9 mouse cellular contexts compared by ENCODE assay signal in the genomic region with DNA sequence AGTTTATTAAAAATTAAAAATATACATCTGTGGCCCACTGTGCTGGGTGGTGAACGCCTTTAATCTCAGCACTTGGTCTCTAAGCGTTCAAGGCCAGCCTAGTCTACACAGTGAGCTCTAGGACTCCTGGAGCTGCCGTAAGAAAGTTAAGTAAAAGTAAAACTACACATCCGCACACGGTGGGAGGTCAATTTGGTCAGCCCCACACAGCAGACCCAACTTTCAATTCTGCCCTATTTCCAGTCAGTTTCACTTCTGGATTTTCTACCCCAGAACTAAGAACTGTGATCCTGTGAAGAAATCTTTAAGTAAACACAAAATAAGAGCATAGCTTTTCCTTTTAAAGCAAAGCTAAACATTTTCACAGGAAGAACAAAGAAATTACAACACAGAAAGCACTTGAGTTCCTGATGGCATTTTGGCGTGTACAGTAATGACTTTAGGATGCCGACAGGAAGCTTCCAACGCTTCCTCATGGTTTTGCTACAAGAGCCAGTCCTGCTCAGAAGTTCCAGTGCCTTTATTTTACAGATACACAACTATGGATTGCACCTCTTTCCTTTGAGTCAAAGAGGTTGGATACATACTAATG. TPM values are rescaled to one million over a fixed set of nuclear protein-coding genes. Genes with fewer than 3 reads are reported as not detected.
DNase-seq lines count a peak whose midpoint lies in the region; ATAC-seq and TF ChIP-seq lines count a peak whose summit lies in the region.
"Had no signal": no experiment of that assay in that cellular context is flagged by ENCODE, and none has a peak within 500 bp of the region (broad histone marks: within the 10 kb centered on the region; RNA-seq: fewer than 3 reads in every experiment).

No protein-coding gene starts in this region.

- no peaks in the 10 kb centered on the region for H3K9me3 ChIP-seq in kidney, embryonic 15.5 days (replicated peaks)

- H3K4me2 ChIP-seq in kidney, embryonic 15.5 days, result no peak overlapping the region

- ATAC-seq in kidney, embryonic 15.5 days (replicated peaks; ENCODE audit: low FRiP score), result no peak

- WGBS in kidney, embryonic 15.5 days, result 83% methylated on average over 8 of the region's 8 CpGs
- 40% methylated on average over 8 of the region's 8 CpGs for WGBS in thymus, adult 2 months

- DNase-seq in kidney, adult 9 months, result no peak
- DNase-seq in thymus, adult 2 months, result no peak
- DNase-seq in thymus, postnatal 36 days, result no peak
- peak; percentile 50 for DNase-seq in lung, postnatal 36 days
- DNase-seq in urinary bladder, adult 2 months (ENCODE audit: low spot score), result no peak
- DNase-seq in urinary bladder, postnatal 25 days (ENCODE audit: low spot score), result no peak
- DNase-seq: cerebellum, postnatal 14 days had no signal

- H3K27me3 ChIP-seq in kidney, embryonic 15.5 days, result no peaks in the 10 kb centered on the region
- H3K27me3 ChIP-seq in thymus, adult 2 months (ENCODE audit: control insufficient read depth, insufficient read depth, low read length), result no peaks in the 10 kb centered on the region

- H3K4me1 ChIP-seq in kidney, embryonic 15.5 days, result peaks cover 27% of the 10 kb centered on the region
- H3K4me1 ChIP-seq in thymus, adult 2 months (replicated peaks; ENCODE audit: control insufficient read depth, insufficient read depth, low read length), result peaks cover 14% of the 10 kb centered on the region

- H3K9ac ChIP-seq in kidney, embryonic 15.5 days, result no peak overlapping the region
- H3K9ac ChIP-seq: liver, embryonic 14.5 days had no signal

- no peak overlapping the region for H3K4me3 ChIP-seq in kidney, embryonic 15.5 days (replicated peaks)
- no peak overlapping the region for H3K4me3 ChIP-seq in thymus, adult 2 months (ENCODE audit: control insufficient read depth, insufficient read depth, low read length)

- peak overlapping the region; percentile 46 for H3K27ac ChIP-seq in kidney, embryonic 15.5 days
- peak overlapping the region; percentile 48; the same call in 1 of the 2 replicates for H3K27ac ChIP-seq in thymus, adult 2 months (ENCODE audit: control insufficient read depth, insufficient read depth, low read length)
- H3K27ac ChIP-seq: liver, embryonic 14.5 days had no signal

- H3K36me3 ChIP-seq in kidney, embryonic 15.5 days, result no peaks in the 10 kb centered on the region
- no peaks in the 10 kb centered on the region for H3K36me3 ChIP-seq in thymus, adult 2 months (ENCODE audit: control insufficient read depth, insufficient read depth, low read length)

- no peak for TF ChIP-seq CTCF in thymus, adult 2 months (IDR thresholded peaks at IDR 0.05; ENCODE audit: borderline replicate concordance, control insufficient read depth, extremely low read depth, insufficient read depth, low read length, poor library complexity)

- TF ChIP-seq POLR2A in thymus, adult 2 months (IDR thresholded peaks at IDR 0.05; ENCODE audit: control insufficient read depth, extremely low read depth, insufficient read depth, low read length, poor library complexity), result no peak

RNA-seq across cellular contexts. Expression of a gene that starts 7.0 kb away (rescaled TPM):
- 19.1 and 22.6 TPM in 2 replicates for polyA plus RNA-seq in kidney, embryonic 15.5 days (2015; fragmentation: Nextera tagmentation; extraction: Ambion mirVana)
- polyA plus RNA-seq in thymus, adult 2 months (2012; rRNA removed), result 74.6 and 144 TPM in 2 replicates
- polyA plus RNA-seq in urinary bladder, adult 2 months (2012; rRNA removed), result 19.4 and 21.5 TPM in 2 replicates

RNA-seq across cellular contexts. Expression of a gene that starts 48.6 kb away (rescaled TPM):
- polyA plus RNA-seq in kidney, embryonic 15.5 days (2015; fragmentation: Nextera tagmentation; extraction: Ambion mirVana), result 29.0 and 31.2 TPM in 2 replicates
- polyA plus RNA-seq in thymus, adult 2 months (2012; rRNA removed), result 122 and 130 TPM in 2 replicates
- polyA plus RNA-seq in urinary bladder, adult 2 months (2012; rRNA removed), result 82.3 and 95.8 TPM in 2 replicates
